Mouse (Mus musculus): ENCODE data around the gene Trim5.
"Not testable (repeated sequence)": the region's sequence is repeated elsewhere in the genome, so short reads cannot be mapped to it uniquely, and the experiment has no call there.

Gene Trim5

GRCm38 (mm10) chr7:104287576-104288443, at the start of gene Trim5:
Trim5 (minus strand) TSS chr7:104288094.
- DNase-seq, result not testable (repeated sequence)

- DNase-seq, result not testable (repeated sequence)
These were observed 47.7 kb upstream of the Trim5 start for GRCm38 (mm10) chr7:104335547-104335946.

GRCm38 (mm10) chr7:104329171-104329570, 41.3 kb upstream of the Trim5 start, which contains the start of gene Trim34b:
Trim34b (plus strand) TSS chr7:104329471.
- not testable (repeated sequence) for DNase-seq

- no peak for DNase-seq
These were observed 34.1 kb upstream of the Trim5 start for GRCm38 (mm10) chr7:104322028-104322427.

GRCm38 (mm10) chr7:104315369-104316080, 27.6 kb upstream of the Trim5 start, which contains the start of gene Trim12a:
Trim12a (minus strand) TSS chr7:104315466.
- DNase-seq, result not testable (repeated sequence)

GRCm38 (mm10) chr7:104314796-104315353, 27.0 kb upstream of the Trim5 start:
- DNase-seq, result no peak

GRCm38 (mm10) chr7:104291638-104292400, 3.9 kb upstream of the Trim5 start:
- DNase-seq, result no peak

- no peak for DNase-seq
These were observed 2.7 kb upstream of the Trim5 start for GRCm38 (mm10) chr7:104290641-104291040.

- not testable (repeated sequence) for DNase-seq
These were observed 8.5 kb downstream of the Trim5 start for GRCm38 (mm10) chr7:104279361-104279760.

- DNase-seq, result not testable (repeated sequence)
These were observed 22.6 kb downstream of the Trim5 start for GRCm38 (mm10) chr7:104265335-104265734.

GRCm38 (mm10) chr7:104260380-104260779, 27.5 kb downstream of the Trim5 start:
- DNase-seq, result not testable (repeated sequence)

GRCm38 (mm10) chr7:104244287-104245181, 43.4 kb downstream of the Trim5 start, which contains the start of gene Trim34a:
Trim34a (plus strand) TSS chr7:104244457.
- no peak for DNase-seq

- DNase-seq, result no peak
These were observed 44.3 kb downstream of the Trim5 start for GRCm38 (mm10) chr7:104243616-104244015.

GRCm38 (mm10) chr7:104240857-104241256, 47.0 kb downstream of the Trim5 start:
- no peak for DNase-seq

GRCm38 (mm10) chr7:104231203-104231602, 56.7 kb downstream of the Trim5 start:
- no peak for DNase-seq

GRCm38 (mm10) chr7:104218701-104219569, 69.0 kb downstream of the Trim5 start, which contains the start of gene Trim6:
Trim6 (plus strand) TSS chr7:104218793.
- DNase-seq, result no peak

GRCm38 (mm10) chr7:104217881-104218280, 70.0 kb downstream of the Trim5 start:
- no peak for DNase-seq

- no peak for DNase-seq
These were observed 71.8 kb downstream of the Trim5 start for GRCm38 (mm10) chr7:104216011-104216535.

Measured in cerebellum, adult 8-10 months (tissue).